Mouse (Mus musculus) layer of hippocampus, adult 11-12 months (tissue): ENCODE measurements around the gene Vmn1r160.
"Not testable (repeated sequence)": the region's sequence is repeated elsewhere in the genome, so short reads cannot be mapped to it uniquely, and the experiment has no call there.

Experiments
- DNase-seq: peaks from one replicate; pipeline ENCODE4 v3.0.0; 2022; ENCODE audit warnings: low spot score

Gene Vmn1r160

GRCm38 (mm10) chr7:22870924-22871323 is at the start of gene Vmn1r160:
Gene Vmn1r160 (plus strand): TSS chr7:22871224.
- not testable (repeated sequence) for DNase-seq

GRCm38 (mm10) chr7:22843505-22843904 is 27.5 kb upstream of the Vmn1r160 start, which contains the start of gene Vmn1r159:
Gene Vmn1r159 (minus strand): TSS chr7:22843605.
- not testable (repeated sequence) for DNase-seq
